Mouse (Mus musculus) heart, adult 11 months (tissue): ENCODE results near the gene Il12rb1.

Experiments used
- DNase-seq: peaks from one replicate; pipeline ENCODE4 v3.0.0; 2022

Gene Il12rb1

GRCm38 (mm10) chr8:70774740-70775139 lies 33.5 kb upstream of the Il12rb1 start:
- DNase-seq, result peak; percentile 97

DNA sequence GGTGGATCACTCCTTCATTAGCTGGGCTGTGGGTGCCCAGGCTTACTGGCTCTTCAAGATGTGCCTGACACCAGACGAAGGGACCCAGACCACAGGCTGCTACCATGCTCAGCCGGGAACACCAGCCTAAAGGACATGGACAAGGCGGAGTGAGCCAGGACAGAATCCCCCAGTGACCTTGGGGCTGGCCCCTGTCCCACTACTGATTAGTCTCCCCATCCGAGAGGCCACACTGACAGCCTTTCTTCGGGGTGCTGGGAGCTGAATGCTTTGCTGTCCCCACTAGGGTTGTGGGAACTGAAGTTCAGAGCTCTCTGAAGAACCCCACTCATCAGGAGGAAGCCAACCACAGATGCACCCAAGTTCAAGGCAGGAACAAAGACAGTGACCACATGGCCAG lies 33.0 kb upstream of the Il12rb1 start:
- DNase-seq, result peak; percentile 98

- peak; percentile 96 for DNase-seq
Observed at GRCm38 (mm10) chr8:70775851-70776495, 32.3 kb upstream of the Il12rb1 start.

GRCm38 (mm10) chr8:70776496-70777444 lies 31.5 kb upstream of the Il12rb1 start, which contains the start of gene Pik3r2:
Gene Pik3r2 (minus strand): TSS chr8:70776713.
- peak; percentile 99 for DNase-seq

DNA sequence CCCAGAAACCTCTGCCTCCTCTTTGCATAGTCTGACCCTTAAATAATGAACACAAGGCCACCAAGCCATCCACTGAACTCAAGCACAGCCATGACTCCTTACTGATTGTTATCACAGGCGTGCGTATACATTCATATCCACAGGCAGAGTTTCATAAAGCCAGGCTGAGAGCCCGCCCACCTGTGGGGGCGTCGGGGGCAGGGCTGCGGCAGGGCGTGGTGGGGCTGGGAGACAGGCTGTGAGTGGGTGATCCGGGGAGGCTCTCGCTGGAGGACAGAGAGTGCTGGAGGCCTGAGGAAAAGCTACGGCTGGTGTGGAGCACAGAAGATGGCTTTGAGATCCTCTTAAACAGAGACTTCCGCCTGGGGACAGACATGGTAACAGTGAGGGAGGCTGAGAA lies 28.2 kb upstream of the Il12rb1 start:
- DNase-seq, result no peak

GRCm38 (mm10) chr8:70786291-70787050 lies 21.8 kb upstream of the Il12rb1 start:
- no peak for DNase-seq

GRCm38 (mm10) chr8:70787051-70787445 lies 21.2 kb upstream of the Il12rb1 start:
- no peak for DNase-seq

GRCm38 (mm10) chr8:70787941-70788667 lies 20.1 kb upstream of the Il12rb1 start:
- no peak for DNase-seq

GRCm38 (mm10) chr8:70789046-70789445 lies 19.2 kb upstream of the Il12rb1 start:
- no peak for DNase-seq

DNA sequence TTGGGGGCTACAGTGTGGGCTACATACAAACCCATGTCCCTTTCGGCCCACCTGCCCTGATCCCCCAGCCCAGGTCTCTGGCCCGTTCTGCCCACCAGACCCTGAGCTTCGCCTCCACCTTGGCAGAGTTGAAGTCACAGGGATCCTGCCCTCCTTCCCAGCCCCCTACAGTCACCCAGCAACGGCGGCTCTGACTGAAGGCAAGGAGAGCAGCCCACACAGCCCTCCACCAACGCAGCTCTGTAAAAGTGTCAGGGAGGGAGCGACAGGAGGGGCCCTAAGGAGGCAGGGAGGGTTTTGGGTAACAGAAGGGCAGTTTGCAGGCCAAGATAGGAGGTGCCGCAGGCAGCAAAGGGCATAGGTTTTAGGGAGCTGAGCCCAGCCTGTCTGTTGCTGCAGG lies 17.4 kb upstream of the Il12rb1 start:
- no peak for DNase-seq

DNA sequence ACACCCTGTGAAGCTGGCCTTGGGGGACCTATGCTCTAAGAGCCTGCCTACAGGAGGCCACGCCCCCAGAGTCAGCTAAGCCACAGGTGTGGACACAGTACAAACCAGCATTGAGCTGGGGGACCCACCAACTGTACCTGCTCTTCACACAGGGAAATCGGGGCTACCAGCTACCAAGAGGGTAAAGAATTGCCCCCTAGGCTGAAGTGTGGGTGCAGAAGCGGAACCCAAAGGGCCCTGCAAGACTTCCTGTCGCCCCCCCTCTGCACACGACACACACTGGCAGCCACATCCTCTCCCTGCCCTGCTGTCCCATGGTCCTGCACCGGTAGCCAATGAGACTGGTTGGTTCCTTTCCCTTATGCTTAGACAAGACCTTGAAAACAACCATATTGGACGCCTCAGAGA lies 17.0 kb upstream of the Il12rb1 start:
- DNase-seq, result peak; percentile 98

GRCm38 (mm10) chr8:70791975-70792691 lies 16.1 kb upstream of the Il12rb1 start:
- DNase-seq, result peak; percentile 100

- DNase-seq, result no peak
Observed at GRCm38 (mm10) chr8:70792700-70793099, 15.5 kb upstream of the Il12rb1 start.

- DNase-seq, result no peak
Observed at GRCm38 (mm10) chr8:70794215-70794614, 14.0 kb upstream of the Il12rb1 start.

DNA sequence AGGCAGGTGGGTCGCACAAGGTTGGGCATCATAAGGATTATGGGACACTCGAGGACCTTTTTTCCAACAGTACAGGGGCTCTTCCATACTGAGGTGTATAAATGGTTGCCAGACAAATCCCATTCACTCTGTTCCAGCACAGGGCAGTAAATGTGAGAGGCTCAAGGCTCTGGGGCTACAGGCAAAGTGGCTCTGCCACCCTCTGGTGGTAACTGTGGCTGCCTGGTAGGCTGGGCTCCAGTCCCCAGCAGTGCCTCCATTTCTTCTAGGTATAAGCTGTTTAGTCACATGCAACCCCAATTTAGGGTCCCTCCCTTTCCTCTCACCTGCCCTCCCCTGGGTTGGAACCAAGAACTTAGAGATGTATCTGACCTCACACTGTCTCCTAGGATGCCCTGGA lies 12.9 kb upstream of the Il12rb1 start:
- no peak for DNase-seq

DNA sequence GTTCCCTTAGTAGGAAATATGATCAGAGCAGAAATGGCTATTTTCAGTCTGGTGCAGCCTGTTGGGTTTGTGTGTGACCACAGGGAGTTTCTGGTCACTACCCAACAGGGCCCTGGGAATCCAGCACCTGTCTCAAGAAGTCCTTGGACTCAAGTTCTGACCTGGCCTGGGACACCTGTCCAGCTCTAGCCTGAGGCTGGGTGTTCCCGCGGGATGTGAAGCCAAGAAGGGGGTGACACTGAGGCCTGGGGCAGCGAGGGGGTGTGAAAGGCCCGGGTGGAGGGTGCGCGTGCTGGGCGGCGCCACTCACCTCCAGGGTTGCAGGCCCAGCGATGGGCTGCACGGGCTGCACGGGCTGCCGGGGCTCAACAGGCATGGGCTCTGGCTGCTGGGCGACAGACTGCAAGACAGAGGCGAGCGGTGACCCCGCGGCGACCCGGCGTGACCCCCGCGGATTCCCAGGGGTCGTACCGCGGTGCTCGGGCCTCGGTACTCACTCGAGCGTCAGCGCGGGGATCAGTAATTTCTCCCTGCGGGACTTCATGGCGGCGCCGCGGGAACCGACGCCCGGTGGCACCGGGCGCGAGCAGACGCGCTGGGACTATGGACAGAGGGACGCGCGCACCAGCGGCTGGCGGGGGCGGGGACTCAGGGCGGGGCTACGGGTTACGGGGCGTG lies 11.7 kb upstream of the Il12rb1 start:
- peak; percentile 99 for DNase-seq

DNA sequence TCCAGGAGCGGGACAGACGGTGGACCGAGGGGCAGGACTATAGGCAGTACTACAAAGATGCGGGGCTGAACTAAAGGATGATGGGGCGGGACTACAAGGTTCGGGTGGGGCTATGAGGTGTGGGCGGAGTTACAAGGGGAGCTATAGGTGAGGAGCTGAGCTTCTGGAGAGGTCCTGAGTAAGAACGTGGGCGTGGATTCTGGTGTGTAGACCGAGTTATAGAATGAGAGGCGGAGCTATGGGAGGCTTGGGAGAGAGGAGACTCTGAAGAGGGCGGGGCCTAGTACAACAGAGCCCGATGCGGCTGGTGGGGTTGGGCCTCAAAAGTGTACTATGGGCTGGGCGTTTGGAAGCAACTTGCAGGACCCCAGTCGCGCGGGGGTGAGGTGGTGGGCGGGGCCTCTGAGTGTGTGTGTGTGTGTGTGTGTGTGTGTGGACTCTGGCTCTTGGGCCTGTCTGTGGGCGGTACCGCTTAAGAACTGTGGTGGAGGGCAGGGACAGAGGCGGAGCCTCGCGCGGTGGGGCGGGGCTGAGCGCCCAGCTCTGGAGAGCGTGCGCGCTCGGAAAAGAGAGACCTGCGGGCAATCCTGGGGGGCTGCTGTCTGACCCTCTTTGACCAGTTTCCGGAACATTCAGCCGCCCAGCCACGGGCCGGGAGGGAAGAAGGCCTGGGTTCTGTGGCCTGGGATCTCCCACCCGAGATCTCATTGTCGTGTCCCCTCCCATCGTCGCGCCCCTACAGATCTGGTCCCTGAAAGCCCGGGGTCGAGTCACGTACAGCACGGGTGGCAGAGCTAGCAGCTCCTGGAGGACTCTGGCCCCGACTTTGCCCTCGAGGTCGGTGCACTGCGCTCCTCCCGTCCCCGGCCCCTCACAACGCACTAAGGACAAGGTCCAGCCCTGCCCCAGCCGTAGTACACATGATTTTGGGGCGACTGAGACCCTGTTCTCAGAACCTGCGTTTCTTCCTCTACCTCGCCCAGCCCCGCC lies 10.9 kb upstream of the Il12rb1 start:
- peak; percentile 99 for DNase-seq

- DNase-seq, result peak; percentile 98
Observed at GRCm38 (mm10) chr8:70798281-70798680, 10.0 kb upstream of the Il12rb1 start.

DNA sequence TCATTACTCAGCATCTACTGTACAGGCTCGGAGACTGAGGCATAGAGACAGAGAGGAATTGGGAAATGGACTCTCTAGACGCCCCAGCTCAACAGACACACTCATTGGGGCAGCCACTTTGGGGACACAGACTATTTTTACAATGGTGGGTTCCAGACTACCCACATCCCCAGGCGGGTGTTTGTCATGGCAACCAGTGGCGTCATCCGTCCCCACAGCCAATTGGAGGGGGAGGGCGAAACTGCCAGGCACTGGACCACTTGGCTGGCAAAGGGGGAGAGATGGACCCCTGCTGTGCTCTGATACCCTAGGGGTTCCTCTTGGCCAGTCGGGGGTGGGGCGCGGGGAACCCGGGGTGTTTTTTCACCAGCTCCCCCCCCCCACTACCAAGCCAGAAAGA lies 7.6 kb upstream of the Il12rb1 start:
- no peak for DNase-seq

GRCm38 (mm10) chr8:70801156-70801555 lies 7.1 kb upstream of the Il12rb1 start:
- peak; percentile 94 for DNase-seq
